In the genomic region with DNA sequence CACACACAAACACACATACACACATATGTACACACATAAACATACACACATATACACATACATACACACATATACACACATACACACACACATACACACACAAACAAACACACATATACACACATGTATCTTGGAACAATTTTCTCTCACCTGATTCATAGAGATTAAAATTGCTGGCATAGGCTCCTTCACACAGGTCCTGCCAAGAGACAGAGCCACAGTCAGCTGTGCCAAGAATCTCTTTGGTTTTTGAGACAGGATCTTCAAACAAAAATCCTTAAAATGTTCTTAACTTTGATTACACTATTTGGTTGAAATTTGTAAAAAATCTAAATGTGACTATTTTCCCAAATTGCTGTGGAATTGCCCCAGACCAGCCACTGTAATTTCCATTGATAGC, we compare ENCODE assay signal across 20 mouse cellular contexts. TPM values are rescaled to one million over a fixed set of nuclear protein-coding genes. Genes with fewer than 3 reads are reported as not detected.
"Had no signal": no experiment of that assay in that cellular context is flagged by ENCODE, and none has a peak within 500 bp of the region (broad histone marks: within the 10 kb centered on the region; RNA-seq: fewer than 3 reads in every experiment).

No protein-coding gene starts in this region.

- H3K9ac ChIP-seq: liver, embryonic 15.5 days; liver, postnatal 0 days; lung, embryonic 15.5 days; midbrain, embryonic 13.5 days; midbrain, embryonic 15.5 days; neural tube, embryonic 12.5 days had no signal

- H3K27ac ChIP-seq: liver, embryonic 15.5 days; lung, embryonic 15.5 days; macrophage had no signal

- ATAC-seq: liver, postnatal 0 days; lung, postnatal 0 days; midbrain, embryonic 13.5 days; midbrain, embryonic 15.5 days had no signal

- H3K27me3 ChIP-seq: liver, embryonic 15.5 days; lung, embryonic 15.5 days; midbrain, embryonic 13.5 days; midbrain, embryonic 15.5 days; neural tube, embryonic 12.5 days had no signal

- H3K4me3 ChIP-seq: liver, embryonic 15.5 days; lung, embryonic 15.5 days; megakaryocyte, embryonic 14.5 days; midbrain, embryonic 13.5 days; midbrain, embryonic 15.5 days; neural tube, embryonic 12.5 days had no signal

- H3K36me3 ChIP-seq: liver, embryonic 15.5 days; lung, embryonic 15.5 days; midbrain, embryonic 13.5 days; midbrain, embryonic 15.5 days; neural tube, embryonic 12.5 days had no signal

- H3K4me2 ChIP-seq: liver, embryonic 15.5 days; lung, embryonic 15.5 days; midbrain, embryonic 13.5 days; midbrain, embryonic 15.5 days; neural tube, embryonic 12.5 days had no signal

- H3K4me1 ChIP-seq: liver, embryonic 15.5 days had no signal

- DNase-seq: liver, postnatal 0 days; lung, adult 2 months; lung, postnatal 14 days; lung, postnatal 36 days; retina, postnatal 1 day; right cerebral cortex, adult 18-20 months; right cerebral cortex, postnatal 25 days; right cerebral cortex, postnatal 4 days; spleen, adult 18-20 months; thymus, adult 18-20 months; thymus, postnatal 25 days; thymus, postnatal 4 days had no signal

- H3K9me3 ChIP-seq: liver, embryonic 15.5 days; lung, embryonic 15.5 days; midbrain, embryonic 15.5 days had no signal

RNA-seq across cellular contexts. Expression of a gene that starts 59.2 kb away (rescaled TPM):
- polyA plus RNA-seq: macrophage had no signal
